Mouse (Mus musculus): ENCODE measurements around the gene Marf1.

DNA sequence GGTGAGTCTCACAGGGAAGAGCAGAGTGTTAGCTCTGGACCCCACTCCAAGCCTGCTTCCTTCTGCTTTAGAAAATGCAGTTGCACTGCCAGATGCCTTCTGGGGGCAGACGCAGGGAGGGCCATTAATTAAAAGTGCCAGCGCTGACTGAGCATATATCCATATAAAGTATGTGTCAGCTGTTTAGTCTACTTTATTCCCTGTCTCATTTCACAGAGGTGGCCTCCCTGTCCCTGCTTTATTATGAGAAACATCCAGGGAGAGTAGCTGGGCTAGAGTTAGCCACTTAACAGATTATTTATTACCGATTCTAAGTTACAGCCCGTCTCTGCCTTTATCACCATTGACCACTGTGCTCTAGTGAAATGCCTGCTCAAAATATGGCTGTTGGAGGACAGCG lies 19.2 kb upstream of the Marf1 start:
- TF ChIP-seq POLR2A (IDR thresholded peaks at IDR 0.05; ENCODE audit: control insufficient read depth, extremely low read depth, insufficient read depth, low read length, poor library complexity), result no peak
- TF ChIP-seq CTCF (IDR thresholded peaks at IDR 0.05; ENCODE audit: borderline replicate concordance, control insufficient read depth, extremely low read depth, insufficient read depth, low read length, poor library complexity), result no peak
